Mouse (Mus musculus) myocyte (in vitro differentiated cells): ENCODE results near the gene Ifna9.

Experiments
- CEBPB ChIP-seq: IDR thresholded peaks from 2 replicates; pipeline ENCODE4 v1.6.1; 2011; ENCODE audit warnings: mild to moderate bottlenecking, moderate library complexity; ENCODE audit not compliant: poor library complexity, insufficient read depth, severe bottlenecking
- E2F4 ChIP-seq: IDR thresholded peaks from one replicate; pipeline ENCODE4 v1.6.1; 2011; ENCODE audit warnings: mild to moderate bottlenecking, control low read depth, moderate library complexity; ENCODE audit not compliant: insufficient read depth
- MAX ChIP-seq: IDR thresholded peaks from one replicate; pipeline ENCODE4 v1.6.1; 2011; ENCODE audit warnings: low read depth, mild to moderate bottlenecking, control low read depth
- MYOD1 ChIP-seq, 3 experiments: IDR thresholded peaks; one replicate each; pipeline ENCODE4 v1.6.1; 2011; ENCODE audit warnings: control low read depth in 2 of 3, low read depth in 2 of 3, mild to moderate bottlenecking in 2 of 3, moderate library complexity in 1 of 3; ENCODE audit not compliant: insufficient read length in 2 of 3, control insufficient read depth in 1 of 3
- MYOG ChIP-seq, 3 experiments: IDR thresholded peaks; one replicate each; pipeline ENCODE4 v1.6.1; 2011; ENCODE audit warnings: control low read depth in 2 of 3, low read depth in 2 of 3, mild to moderate bottlenecking in 2 of 3; ENCODE audit not compliant: insufficient read length in 2 of 3, control insufficient read depth in 1 of 3, insufficient read depth in 1 of 3
- POLR2A ChIP-seq: IDR thresholded peaks from one replicate; pipeline ENCODE4 v1.6.1; 2011; ENCODE audit warnings: low read depth, mild to moderate bottlenecking, control low read depth, moderate library complexity; ENCODE audit not compliant: insufficient read length
- POLR2AphosphoS2 ChIP-seq: IDR thresholded peaks from one replicate; pipeline ENCODE4 v1.6.1; 2011; ENCODE audit warnings: low read depth, control low read depth; ENCODE audit not compliant: insufficient read length
- REST ChIP-seq: IDR thresholded peaks from one replicate; pipeline ENCODE4 v1.6.1; 2011; ENCODE audit warnings: mild to moderate bottlenecking, control low read depth, moderate library complexity; ENCODE audit not compliant: insufficient read depth, insufficient read length
- SRF ChIP-seq: IDR thresholded peaks from one replicate; pipeline ENCODE4 v1.6.1; 2011; ENCODE audit warnings: low read depth; ENCODE audit not compliant: control insufficient read depth, insufficient read length
- TCF12 ChIP-seq: IDR thresholded peaks from one replicate; pipeline ENCODE4 v1.6.1; 2011; ENCODE audit warnings: mild to moderate bottlenecking, control low read depth; ENCODE audit not compliant: poor library complexity, insufficient read depth, severe bottlenecking
- TCF3 ChIP-seq: IDR thresholded peaks from one replicate; pipeline ENCODE4 v1.6.1; 2011; ENCODE audit warnings: low read depth, control low read depth; ENCODE audit not compliant: insufficient read length
- USF1 ChIP-seq: IDR thresholded peaks from one replicate; pipeline ENCODE4 v1.6.1; 2011; ENCODE audit warnings: low read depth, mild to moderate bottlenecking, control low read depth, moderate library complexity

GRCm38 (mm10) chr4:88550161-88550945, 41.8 kb downstream of the Ifna9 start:
- TF ChIP-seq POLR2A (no peak), E2F4 (no peak), CEBPB (no peak), MAX (no peak), REST (no peak), USF1 (peak; percentile 73), TCF12 (no peak), POLR2AphosphoS2 (no peak), MYOD1 (IDR thresholded peaks at IDR 0.05; ENCODE audit: control insufficient read depth in 1 of 3, insufficient read length in 2 of 3, low read depth in 2 of 3) (peak in 1 of 3 experiments; percentile 17), SRF (no peak), TCF3 (no peak), MYOG (IDR thresholded peaks at IDR 0.05; ENCODE audit: control insufficient read depth in 1 of 3, insufficient read depth in 1 of 3, insufficient read length in 2 of 3, low read depth in 2 of 3) (no peak)
